17 mouse cellular contexts compared by ENCODE assay signal in the genomic region with DNA sequence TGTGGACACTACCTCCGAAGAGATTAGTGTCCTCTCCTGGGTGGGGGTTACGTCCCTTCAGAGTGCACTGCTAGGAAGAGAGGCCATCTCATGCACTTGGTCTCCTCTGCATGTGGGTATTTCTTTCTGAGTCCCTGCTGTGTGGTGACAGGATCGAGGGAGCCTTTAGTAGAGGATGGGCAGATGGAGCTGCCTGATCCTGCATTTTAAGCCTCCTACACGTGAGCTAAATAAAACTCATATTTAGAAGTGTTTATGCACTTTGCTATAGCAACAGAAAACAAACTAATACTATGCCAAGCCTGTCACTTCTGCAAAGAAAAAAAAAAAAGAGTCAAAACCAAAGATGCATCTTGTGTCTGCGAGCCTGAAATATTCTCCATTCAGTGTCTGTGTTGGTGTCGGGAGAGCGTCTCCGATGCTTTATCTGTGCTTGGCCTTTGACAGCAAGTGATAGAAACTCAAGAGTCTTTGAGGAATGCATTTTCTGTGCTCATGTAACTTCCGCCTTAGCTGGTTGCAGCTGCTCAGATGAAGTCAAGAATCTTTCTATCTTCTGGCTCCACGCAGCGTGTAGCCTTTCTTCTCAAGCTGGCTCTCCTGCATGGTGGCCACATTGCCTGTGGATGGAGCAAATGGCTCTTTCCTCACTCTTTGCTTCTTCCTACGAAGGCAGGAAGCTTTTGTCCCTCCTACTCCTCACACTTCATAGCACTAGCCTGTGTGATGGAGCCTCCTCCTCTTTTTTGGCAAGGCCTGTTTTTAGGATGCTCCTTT.
DNase-seq lines count a peak whose midpoint lies in the region; ATAC-seq and TF ChIP-seq lines count a peak whose summit lies in the region.
"Had no signal": no experiment of that assay in that cellular context is flagged by ENCODE, and none has a peak within 500 bp of the region (broad histone marks: within the 10 kb centered on the region; RNA-seq: fewer than 3 reads in every experiment).

No protein-coding gene starts in this region.

- peak; percentile 43 to 78 for DNase-seq in layer of hippocampus, adult 18-20 months (ENCODE audit: low spot score in 2 of 2)
- DNase-seq in layer of hippocampus, postnatal 25 days (ENCODE audit: extremely low spot score in 1 of 2, low spot score in 1 of 2), result no peak
- peak; percentile 76 for DNase-seq in brain, adult 2 months (ENCODE audit: low read depth, low spot score)
- peak; percentile 26 for DNase-seq in brain, embryonic 14.5 days (ENCODE audit: low read depth)
- peak; percentile 25 to 76 for DNase-seq in left cerebral cortex, postnatal 14 days (ENCODE audit: low spot score in 2 of 2)
- no peak for DNase-seq in adrenal gland, postnatal 4 days (ENCODE audit: low spot score in 2 of 2)
- DNase-seq: adrenal gland, postnatal 36 days; cerebellum, postnatal 14 days; gastrocnemius, postnatal 25 days; heart, postnatal 10 days; lung, postnatal 4 days; thymus, postnatal 14 days had no signal

- no peak for ATAC-seq in kidney, embryonic 15.5 days (replicated peaks; ENCODE audit: low FRiP score)
- ATAC-seq: forebrain, embryonic 13.5 days had no signal

- no peaks in the 10 kb centered on the region for H3K9me3 ChIP-seq in kidney, embryonic 15.5 days (replicated peaks)
- H3K9me3 ChIP-seq: forebrain, embryonic 13.5 days; heart, embryonic 10.5 days; hindbrain, embryonic 15.5 days; midbrain, embryonic 10.5 days had no signal

- no peak overlapping the region for H3K27ac ChIP-seq in kidney, embryonic 15.5 days
- H3K27ac ChIP-seq: forebrain, embryonic 13.5 days; heart, embryonic 10.5 days; hindbrain, embryonic 15.5 days; midbrain, embryonic 10.5 days had no signal

- no peak overlapping the region for H3K4me2 ChIP-seq in kidney, embryonic 15.5 days
- H3K4me2 ChIP-seq: forebrain, embryonic 13.5 days; hindbrain, embryonic 15.5 days had no signal

- H3K9ac ChIP-seq in kidney, embryonic 15.5 days, result no peak overlapping the region
- H3K9ac ChIP-seq: forebrain, embryonic 13.5 days; hindbrain, embryonic 15.5 days had no signal

- TF ChIP-seq CTCF in brain, embryonic 14.5 days (IDR thresholded peaks at IDR 0.05; ENCODE audit: borderline replicate concordance, extremely low read depth, insufficient read depth, insufficient read length), result no peak

- no peaks in the 10 kb centered on the region for H3K4me1 ChIP-seq in kidney, embryonic 15.5 days

- intact Hi-C loops in left cerebral cortex, postnatal 14 days (cut with DNase I), result no loop called here

- H3K27me3 ChIP-seq in kidney, embryonic 15.5 days, result no peaks in the 10 kb centered on the region
- H3K27me3 ChIP-seq: forebrain, embryonic 13.5 days; hindbrain, embryonic 15.5 days had no signal

- no peaks in the 10 kb centered on the region for H3K36me3 ChIP-seq in kidney, embryonic 15.5 days
- H3K36me3 ChIP-seq: heart, embryonic 10.5 days; hindbrain, embryonic 15.5 days; midbrain, embryonic 10.5 days had no signal

- 82% methylated on average over 12 of the region's 12 CpGs for WGBS in kidney, embryonic 15.5 days

- no peak for TF ChIP-seq POLR2A in brain, embryonic 14.5 days (IDR thresholded peaks at IDR 0.05; ENCODE audit: borderline replicate concordance, extremely low read depth, insufficient read depth, insufficient read length, poor library complexity, severe bottlenecking)

- no peak overlapping the region for H3K4me3 ChIP-seq in kidney, embryonic 15.5 days (replicated peaks)
- H3K4me3 ChIP-seq: forebrain, embryonic 13.5 days; heart, embryonic 10.5 days; hindbrain, embryonic 15.5 days; midbrain, embryonic 10.5 days had no signal

Comparison
In these comparisons a context has a peak if more than half of its experiments do, and no peak if none do; other contexts are left out.
1. DNase-seq: peak in layer of hippocampus, adult 18-20 months (2 of 2), brain, adult 2 months (single experiment), brain, embryonic 14.5 days (single experiment) and left cerebral cortex, postnatal 14 days (2 of 2); none in layer of hippocampus, postnatal 25 days (0 of 2) and adrenal gland, postnatal 4 days (0 of 2).